Mouse (Mus musculus) myocyte (in vitro differentiated cells): ENCODE results near the gene Mfn1.

ENCODE experiments used
- CEBPB ChIP-seq: IDR thresholded peaks from 2 replicates; pipeline ENCODE4 v1.6.1; 2011; ENCODE audit warnings: mild to moderate bottlenecking, moderate library complexity; ENCODE audit not compliant: poor library complexity, insufficient read depth, severe bottlenecking
- E2F4 ChIP-seq: IDR thresholded peaks from one replicate; pipeline ENCODE4 v1.6.1; 2011; ENCODE audit warnings: mild to moderate bottlenecking, control low read depth, moderate library complexity; ENCODE audit not compliant: insufficient read depth
- MYOD1 ChIP-seq, 3 experiments: IDR thresholded peaks; one replicate each; pipeline ENCODE4 v1.6.1; 2011; ENCODE audit warnings: control low read depth in 2 of 3, low read depth in 2 of 3, mild to moderate bottlenecking in 2 of 3, moderate library complexity in 1 of 3; ENCODE audit not compliant: insufficient read length in 2 of 3, control insufficient read depth in 1 of 3
- MYOG ChIP-seq, 3 experiments: IDR thresholded peaks; one replicate each; pipeline ENCODE4 v1.6.1; 2011; ENCODE audit warnings: control low read depth in 2 of 3, low read depth in 2 of 3, mild to moderate bottlenecking in 2 of 3; ENCODE audit not compliant: insufficient read length in 2 of 3, control insufficient read depth in 1 of 3, insufficient read depth in 1 of 3
- POLR2A ChIP-seq: IDR thresholded peaks from one replicate; pipeline ENCODE4 v1.6.1; 2011; ENCODE audit warnings: low read depth, mild to moderate bottlenecking, control low read depth, moderate library complexity; ENCODE audit not compliant: insufficient read length
- POLR2AphosphoS2 ChIP-seq: IDR thresholded peaks from one replicate; pipeline ENCODE4 v1.6.1; 2011; ENCODE audit warnings: low read depth, control low read depth; ENCODE audit not compliant: insufficient read length
- TCF12 ChIP-seq: IDR thresholded peaks from one replicate; pipeline ENCODE4 v1.6.1; 2011; ENCODE audit warnings: mild to moderate bottlenecking, control low read depth; ENCODE audit not compliant: poor library complexity, insufficient read depth, severe bottlenecking
- USF1 ChIP-seq: IDR thresholded peaks from one replicate; pipeline ENCODE4 v1.6.1; 2011; ENCODE audit warnings: low read depth, mild to moderate bottlenecking, control low read depth, moderate library complexity

DNA sequence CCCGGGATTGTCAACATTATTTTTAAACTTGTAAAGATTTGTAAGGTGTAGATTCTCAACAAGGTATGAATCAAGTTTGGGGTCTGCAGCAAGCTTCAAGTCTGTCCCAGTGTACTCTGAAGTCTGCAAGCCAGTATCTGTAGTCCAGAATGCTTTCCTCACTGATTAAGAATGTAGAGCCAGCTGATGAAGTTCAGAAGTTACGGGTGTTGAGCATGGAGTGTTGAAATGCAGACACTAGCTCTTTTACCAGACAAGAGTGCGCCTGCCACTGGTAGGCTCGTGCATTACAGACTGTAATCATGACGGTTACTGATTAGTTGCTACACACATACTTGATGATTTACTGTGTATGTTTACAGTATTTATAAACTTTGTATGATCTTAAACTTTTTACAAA is 49.5 kb downstream of the Mfn1 start:
- TF ChIP-seq POLR2AphosphoS2 = no peak
- no peak for TF ChIP-seq USF1
- TF ChIP-seq POLR2A = no peak
- no peak for TF ChIP-seq TCF12
- no peak for TF ChIP-seq E2F4
- no peak for TF ChIP-seq MYOD1 (IDR thresholded peaks at IDR 0.05; ENCODE audit: control insufficient read depth in 1 of 3, insufficient read length in 2 of 3, low read depth in 2 of 3)
- TF ChIP-seq MYOG (IDR thresholded peaks at IDR 0.05; ENCODE audit: control insufficient read depth in 1 of 3, insufficient read depth in 1 of 3, insufficient read length in 2 of 3, low read depth in 2 of 3) = no peak
- TF ChIP-seq CEBPB = no peak
